Mouse (Mus musculus) layer of hippocampus, postnatal 10 days (tissue): Measurements from ENCODE around the gene Ankmy1. TPM values are rescaled to one million over a fixed set of nuclear protein-coding genes. Genes with fewer than 3 reads are reported as not detected.

Experiments
- DNase-seq, 2 experiments: peaks; one replicate each; pipeline ENCODE4 v3.0.0; 2021; ENCODE audit warnings: low spot score in 2 of 2
- total RNA-seq, 2 experiments: library from RNA; stranded (reverse); gene quantifications; 2 replicates each; pipeline ENCODE4 v1.2.3; 2021

Ankmy1 gene
- total RNA-seq, 2 experiments from 2014 or later = 0.21 TPM; not detected in 1

DNA sequence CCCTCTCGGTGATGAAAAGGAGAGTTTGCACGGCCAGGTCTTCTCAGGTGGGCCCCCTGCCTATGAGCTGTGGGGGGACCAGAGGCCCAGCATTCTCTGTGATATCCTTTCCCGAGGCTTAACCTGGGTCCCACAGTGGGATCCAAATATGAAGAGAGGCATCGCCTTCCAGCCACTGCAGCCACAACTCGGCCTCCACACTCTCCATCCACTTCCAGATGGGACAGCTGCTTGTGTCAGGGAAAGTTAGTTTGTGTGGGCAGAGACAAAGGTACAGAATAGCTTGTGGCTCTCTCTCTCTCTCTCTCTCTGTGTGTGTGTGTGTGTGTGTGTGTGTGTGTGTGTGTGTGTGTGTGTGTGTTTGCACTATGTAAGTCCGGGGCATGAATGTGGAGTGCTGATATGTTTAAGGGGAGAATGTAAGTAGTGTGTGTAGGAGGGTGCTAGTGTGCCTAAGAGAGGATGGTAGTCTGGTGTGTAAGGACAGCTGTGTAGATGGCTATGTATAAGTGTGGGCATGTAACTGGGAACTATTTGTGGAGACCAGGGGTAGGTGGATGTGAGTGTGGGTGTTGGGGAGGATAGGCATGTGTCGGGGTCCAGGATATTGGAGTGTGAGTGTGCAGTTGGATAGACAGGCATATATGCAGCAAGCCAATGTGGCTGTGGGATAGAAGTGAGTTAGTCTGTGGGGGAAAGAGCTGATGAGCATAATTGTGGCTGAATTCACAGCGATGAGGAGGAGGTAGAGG lies 27.2 kb downstream of the Ankmy1 start:
- DNase-seq = no peak

DNA sequence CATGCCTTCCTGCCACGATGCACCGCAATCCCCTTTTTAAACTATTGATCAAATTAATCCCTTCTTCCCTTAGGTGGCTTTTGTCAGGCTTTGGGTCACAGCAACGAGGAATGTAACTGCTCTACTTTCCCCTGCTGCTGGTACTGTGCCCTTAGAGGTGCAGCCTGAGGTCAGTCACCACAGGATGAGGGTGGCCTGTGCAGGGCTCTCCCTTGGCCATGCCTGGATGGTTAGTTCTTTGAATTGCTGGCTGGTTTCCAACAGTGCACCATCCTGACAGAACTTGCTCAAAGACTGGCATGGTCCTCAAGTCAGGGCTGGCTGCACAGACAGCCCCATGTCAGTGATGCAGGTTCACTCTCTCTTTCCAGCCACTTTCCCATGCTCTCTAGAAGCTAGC lies 28.7 kb downstream of the Ankmy1 start:
- no peak for DNase-seq

DNA sequence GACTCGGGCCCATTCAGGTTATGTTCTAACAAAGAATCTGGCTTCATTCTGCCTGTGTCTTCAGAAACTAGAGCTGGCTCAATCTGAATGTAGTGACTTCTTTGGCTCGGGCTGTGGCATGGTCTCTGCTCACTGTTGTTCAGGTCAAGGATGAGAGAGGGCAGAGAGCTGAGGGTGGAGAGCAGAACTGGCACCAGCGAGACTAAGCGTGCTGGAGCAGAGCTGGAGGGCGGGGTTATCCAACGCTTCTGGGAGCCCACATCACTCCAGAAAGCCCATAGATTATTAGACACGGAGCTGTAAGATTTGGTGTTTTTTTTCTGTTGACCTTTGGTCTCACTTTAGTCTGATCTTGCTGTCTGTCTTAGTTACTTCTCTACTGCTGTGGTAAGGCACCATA lies 30.0 kb downstream of the Ankmy1 start:
- no peak for DNase-seq

DNA sequence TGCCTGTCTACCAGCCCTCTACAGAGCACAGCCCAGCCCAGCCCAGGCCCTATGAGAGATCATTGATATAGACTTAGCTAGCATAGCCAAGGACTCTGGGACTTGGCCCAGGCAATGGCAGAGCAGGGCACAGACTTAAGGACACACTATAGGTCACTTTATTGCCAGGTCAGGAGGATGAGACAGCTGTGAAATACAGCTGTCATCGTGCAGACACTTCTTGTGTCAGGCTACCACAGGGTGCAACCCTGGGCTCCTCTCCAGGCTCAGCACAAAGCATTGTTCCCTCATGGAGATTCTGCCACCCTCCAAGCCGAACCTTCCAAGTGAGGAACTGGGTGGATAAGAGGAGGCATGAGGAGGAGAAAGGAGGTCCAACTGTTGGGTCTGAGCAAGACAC lies 32.7 kb downstream of the Ankmy1 start:
- no peak for DNase-seq

DNA sequence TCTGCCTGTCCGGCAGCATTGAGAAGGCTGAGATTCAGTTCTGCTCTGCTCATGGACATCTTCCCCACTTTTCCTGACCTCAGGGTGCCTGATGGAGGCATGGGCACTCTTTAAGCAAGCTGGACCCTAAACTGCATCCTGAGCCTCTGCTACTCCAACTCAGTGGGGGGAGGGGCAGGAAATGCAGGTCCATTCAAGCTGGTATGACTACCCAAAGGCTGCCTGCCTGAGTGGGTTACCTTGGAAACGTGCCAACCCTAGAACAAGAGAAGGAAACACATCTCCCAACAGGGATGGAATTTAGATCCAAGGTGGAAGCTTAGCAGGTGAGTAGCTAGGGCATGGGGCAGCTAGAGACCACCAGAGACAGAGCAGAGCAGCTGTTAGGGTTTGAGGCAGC lies 36.5 kb downstream of the Ankmy1 start:
- no peak for DNase-seq

DNA sequence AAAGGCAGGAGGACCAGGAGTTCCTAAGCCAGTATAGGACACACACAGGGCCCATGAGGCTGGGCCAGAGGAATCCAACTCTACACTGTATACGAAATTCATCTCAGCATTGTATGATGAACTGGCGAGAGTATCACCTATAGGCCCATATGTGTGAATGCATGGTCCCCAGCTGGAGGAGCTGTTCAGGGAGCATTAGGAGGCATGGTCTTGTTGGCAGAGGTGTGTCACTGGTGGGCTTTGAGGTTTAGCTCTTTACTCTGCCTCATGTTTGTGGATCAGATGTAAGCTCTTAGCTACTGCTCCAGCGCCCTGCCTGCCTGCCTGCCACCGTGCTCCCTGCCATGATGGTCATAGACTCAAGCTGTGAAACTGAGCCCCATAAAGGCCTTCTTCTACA lies 39.4 kb downstream of the Ankmy1 start:
- DNase-seq = no peak

DNA sequence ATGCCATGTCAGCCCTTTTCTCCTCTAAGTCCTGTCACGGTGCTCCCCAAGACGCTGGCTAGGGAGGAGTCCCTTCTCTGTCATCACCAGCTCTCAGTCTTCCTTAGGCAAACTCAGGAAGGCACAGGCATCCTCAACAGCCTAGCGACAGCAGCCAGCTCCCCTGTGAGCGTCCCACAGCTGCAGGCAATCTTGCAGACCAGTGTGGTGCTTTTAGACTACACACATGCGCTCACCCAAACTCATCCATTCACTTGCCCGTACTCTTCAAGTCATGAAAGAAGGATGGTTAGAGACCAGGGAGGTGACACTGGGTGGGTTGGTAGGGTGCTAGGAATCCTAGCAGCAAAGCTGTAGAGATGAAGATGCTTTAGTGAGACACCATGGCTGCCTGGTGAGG lies 41.2 kb downstream of the Ankmy1 start:
- no peak for DNase-seq

DNA sequence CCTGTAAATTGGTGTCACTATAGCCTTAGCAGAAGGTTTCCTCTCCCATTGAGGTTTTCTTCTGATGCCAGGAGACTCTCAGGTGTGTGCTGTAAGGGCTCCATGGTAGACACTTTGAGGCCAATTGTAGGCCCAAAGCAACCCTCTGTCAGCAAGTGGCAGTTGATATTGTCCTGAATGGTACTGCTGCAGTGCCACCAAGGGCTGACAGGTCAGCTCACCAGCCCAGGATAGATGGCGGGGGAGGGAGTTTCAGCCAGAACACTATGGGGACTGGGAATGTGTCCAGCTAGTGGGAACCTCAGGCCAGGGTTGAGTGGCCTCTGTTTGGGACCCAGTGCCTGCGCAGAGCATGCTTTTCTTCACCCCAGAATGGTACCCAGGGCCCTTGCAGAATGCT lies 50.3 kb downstream of the Ankmy1 start:
- DNase-seq = no peak

DNA sequence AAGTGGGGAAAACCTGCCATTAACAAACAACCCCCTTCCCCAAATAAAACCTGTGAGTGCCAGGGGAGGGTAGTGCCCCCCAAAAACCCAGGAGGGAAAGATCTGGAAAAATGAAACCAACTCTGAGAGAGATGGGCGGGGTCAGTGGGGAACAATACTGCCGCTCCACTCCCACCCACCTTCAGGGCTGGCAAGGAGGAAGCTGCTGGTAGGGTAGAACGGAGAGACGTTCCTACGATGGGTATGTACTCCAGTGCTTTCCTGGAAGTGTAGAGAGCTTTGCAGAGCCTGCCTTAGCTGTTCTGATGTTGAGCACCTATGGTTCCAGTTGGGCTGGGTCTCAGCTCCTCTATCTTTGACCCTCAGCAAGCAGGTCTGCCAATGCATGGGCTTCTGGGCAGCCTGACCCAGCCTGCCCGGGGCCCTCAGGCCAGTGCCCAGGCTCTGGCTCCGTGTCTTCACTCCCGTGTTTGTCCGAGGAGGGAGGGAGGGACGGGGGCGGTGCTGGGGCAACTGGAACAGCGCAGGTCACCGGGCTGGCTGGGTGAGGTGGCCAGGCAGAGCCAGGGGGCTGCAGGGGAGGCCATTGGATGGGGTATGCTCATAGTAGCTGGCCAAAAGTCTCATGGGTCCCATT lies 52.6 kb downstream of the Ankmy1 start:
- no peak for DNase-seq

DNA sequence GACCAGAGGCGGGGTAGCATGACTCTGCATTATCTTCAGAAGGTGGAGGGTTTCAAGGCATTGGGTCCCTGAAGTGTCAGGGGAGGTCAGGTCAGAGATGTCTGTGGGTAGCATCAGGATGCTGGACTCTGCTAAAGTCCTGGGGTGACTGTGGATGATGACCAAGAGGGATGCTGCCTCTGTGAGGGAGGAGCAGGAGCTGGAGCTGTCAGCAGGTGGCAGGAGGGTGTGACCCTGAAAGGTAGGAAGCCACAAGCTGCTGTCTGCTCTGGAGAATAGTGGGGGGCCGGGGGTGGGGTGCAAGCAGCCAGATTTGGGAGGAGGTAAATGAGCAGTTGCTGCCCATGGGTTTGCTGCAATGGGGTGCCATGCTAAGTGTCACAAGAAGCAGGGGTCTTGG lies 53.2 kb downstream of the Ankmy1 start:
- DNase-seq = no peak

DNA sequence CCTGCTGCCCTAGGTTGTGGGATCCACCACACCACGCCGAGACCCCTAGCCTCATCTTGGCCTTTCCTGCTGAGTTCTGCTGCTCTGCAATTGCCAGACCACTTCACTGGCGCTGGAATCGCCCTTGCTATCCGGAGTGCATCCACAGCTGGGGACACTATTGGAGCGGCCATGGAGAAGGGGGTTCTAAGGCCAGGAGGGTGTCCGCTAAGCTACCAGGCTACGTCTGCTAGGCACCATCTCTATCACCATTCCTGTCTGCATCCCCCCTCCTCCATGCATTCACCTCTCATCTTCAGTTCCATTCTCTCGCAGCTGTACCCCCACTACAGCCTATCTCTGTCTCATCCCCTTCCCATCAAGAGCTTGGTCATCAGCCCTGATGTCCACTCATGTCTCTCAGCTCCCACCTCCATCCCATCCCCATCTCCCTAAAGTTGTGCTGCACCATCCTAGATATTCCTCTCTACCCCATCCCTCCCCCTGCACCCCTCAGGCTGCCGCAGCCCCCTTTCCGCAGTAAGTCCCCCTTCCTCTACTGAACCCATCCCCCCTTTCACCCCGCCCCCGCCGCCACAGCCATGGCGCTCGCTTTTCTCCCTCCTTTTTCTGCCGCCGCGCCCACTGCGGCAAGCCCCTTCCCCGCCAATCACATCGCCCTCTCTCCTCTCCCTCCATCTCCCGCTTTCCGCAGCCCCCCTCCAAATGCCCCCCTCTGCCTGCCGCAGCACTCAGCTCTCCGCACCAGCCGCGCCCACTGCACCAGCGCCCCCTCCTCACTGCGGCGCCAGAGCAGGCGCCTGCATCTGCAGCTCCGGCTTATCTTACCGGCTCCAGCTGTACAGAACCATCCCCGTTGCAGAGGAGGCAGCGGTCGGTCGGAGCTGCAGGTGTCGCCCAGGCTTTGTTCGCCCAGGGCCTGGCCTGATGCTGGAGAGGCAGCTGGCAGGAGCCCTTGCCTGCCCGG lies 54.5 kb downstream of the Ankmy1 start:
- DNase-seq = peak; percentile 60 to 72

DNA sequence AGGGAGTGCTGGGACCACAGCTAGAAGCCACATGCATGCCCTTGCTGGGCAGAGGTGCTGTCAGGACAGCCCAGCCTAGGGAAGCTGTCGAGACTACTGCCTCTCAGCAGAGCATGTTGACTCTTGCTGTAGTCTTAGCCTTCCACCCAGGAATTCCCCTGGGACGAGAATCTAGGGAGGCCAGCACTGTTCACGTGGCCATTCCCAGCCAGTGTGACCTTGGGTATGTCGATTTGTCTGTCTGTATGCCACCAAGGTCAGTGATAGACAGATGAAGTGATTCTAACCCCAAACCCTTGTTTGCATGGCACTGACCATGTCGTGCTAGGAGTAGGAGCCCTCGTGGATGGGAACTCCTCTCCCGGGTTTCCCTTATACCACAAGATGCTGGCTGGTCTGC lies 56.8 kb downstream of the Ankmy1 start:
- DNase-seq = no peak

DNA sequence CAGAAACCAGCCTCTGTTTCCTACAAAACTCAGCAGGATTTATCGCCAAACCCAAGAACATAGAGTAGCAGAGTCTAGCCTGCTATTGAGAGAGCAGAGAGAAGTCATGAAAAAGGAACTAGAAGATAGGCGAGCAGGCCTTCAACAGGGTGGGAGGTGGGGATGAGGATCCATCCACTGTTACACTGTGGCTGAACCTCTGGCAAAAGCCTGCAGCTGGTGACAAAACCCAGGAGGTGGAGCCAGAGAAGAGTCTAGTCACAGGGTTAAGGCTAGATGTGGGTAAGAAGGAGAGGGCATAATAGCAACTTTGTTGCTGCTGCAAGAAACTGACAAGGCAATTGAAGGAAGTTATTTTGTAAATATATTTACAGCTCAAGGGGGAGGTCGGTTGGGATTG lies 61.3 kb downstream of the Ankmy1 start:
- no peak for DNase-seq

DNA sequence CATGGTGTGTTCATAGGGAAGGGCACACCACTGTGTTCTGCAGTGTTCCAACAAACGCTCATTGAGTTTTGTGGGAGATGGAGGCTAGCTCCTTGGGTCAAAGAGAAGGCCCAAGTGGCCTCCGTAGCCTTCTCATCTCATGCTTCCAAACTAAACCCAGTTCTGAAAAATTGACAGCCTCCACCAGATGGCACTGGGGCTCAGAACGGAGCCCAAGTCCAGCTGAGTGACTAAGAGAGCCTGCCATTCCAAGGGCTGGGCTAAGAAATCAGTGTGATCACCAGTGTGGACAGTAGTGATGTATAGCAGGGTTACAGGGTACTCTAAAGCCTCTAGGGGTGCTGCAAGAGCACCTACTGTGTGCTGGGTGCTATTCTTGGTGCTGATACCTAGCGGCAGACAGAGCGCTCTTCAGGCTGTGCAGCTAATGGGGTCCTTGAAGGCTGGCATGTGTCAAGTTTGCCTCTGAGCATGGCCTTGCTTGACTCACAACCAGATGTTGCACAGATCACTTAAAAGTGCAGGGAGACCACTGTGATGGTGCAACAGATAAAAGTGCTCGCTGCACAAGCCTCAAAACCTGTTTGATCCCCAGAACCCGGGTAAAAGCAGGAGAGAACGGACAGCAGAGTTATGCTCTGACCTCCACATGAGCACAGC lies 62.3 kb downstream of the Ankmy1 start:
- peak in 1 of 2 experiments; percentile 50 for DNase-seq

DNA sequence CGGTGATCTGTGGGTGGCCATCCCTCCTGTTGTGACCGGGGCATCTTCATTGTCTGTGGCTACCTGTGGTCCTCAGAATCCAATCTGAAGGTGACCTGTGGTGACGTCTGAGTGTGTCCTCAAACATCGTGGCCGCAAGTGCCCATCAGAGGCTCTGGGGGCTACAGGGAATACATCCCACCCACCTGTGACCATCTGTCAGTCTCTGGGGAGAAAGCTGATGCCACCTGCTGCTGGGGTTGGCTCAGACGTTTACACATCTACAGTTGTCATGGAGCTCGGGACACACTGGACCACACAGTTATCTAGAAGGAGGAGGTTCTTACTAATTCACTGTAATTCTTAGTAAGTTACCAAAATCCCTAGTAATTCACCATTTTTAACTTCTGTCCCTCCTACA lies 63.5 kb downstream of the Ankmy1 start:
- no peak for DNase-seq

DNA sequence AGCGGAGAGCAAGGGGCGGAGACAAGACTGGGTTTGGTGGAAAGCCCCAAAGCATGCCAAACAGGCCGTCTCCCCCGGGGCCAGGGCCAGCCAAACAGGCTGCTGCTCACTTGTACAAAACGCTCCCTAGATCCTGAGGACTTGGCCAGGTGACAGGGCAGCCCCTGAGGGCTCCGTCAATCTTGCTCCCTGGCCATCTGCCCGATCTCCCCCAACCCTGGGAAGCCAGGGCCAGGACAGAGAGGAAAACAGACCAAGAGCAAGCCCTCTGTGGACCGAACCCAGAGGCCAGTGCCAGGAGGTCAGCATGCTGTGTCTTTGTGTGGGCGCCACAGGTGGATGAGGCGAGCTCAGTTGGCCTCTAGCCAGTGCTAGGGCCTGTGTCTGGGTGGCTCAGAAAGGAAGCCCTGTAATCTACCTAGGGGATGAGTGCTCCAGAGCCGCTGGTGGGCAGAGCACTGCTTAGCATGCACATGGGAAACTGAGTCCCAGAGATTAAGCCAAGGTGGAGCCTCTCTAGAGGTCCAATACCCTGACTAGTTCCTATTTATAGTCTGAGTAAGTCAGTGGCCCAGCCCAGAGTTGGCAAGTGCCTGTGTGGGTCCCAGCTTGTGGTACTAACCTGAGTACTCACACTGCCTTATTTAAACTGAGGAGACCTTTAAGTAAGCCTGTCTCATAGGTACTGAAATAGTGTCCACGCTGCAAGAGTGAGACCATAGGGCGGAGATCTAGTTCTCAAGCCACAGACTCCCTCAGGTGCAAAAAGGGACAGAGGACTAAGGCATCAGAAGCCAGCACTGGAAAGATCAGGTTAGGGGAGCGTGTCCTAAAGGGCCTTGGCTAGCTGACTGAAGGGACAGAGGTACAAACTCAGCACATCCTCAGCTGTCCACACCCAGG lies 64.5 kb downstream of the Ankmy1 start:
- DNase-seq = peak; percentile 38 to 61

DNA sequence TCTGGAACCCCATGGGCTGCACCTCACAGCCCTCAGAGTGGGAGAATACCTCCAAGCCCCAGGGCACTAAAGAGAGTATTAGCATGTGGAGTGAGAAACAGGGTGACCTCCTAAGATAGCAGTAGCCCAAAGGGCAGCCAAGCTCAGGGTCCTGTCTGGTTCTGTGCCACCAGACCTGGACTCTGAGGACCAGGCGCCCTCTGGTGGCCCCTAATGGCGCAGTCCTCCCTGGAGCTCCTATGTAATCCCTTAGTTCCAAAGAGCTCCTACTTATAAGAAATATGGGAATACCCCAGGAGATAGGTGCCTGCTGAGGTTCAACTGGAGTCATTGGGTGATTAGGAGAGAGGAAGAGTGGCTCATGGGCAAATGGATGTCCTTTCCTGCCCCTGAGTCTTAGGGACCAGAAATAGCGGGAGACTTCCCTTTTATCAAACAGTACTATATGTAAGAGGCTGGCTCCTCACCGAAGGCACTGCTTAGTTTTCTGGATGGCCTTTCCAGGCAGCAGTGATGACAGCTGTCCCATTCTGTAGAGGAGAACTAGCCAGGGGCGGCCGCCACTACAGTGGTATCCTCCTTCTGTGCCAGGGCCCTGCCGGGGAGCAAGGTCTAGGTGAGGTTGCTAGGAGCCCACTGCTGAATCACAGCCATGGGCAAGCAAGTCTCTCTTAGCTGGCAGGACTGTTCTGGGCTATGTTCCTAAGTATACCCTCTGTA lies 68.6 kb downstream of the Ankmy1 start:
- peak; percentile 84 to 92 for DNase-seq

DNA sequence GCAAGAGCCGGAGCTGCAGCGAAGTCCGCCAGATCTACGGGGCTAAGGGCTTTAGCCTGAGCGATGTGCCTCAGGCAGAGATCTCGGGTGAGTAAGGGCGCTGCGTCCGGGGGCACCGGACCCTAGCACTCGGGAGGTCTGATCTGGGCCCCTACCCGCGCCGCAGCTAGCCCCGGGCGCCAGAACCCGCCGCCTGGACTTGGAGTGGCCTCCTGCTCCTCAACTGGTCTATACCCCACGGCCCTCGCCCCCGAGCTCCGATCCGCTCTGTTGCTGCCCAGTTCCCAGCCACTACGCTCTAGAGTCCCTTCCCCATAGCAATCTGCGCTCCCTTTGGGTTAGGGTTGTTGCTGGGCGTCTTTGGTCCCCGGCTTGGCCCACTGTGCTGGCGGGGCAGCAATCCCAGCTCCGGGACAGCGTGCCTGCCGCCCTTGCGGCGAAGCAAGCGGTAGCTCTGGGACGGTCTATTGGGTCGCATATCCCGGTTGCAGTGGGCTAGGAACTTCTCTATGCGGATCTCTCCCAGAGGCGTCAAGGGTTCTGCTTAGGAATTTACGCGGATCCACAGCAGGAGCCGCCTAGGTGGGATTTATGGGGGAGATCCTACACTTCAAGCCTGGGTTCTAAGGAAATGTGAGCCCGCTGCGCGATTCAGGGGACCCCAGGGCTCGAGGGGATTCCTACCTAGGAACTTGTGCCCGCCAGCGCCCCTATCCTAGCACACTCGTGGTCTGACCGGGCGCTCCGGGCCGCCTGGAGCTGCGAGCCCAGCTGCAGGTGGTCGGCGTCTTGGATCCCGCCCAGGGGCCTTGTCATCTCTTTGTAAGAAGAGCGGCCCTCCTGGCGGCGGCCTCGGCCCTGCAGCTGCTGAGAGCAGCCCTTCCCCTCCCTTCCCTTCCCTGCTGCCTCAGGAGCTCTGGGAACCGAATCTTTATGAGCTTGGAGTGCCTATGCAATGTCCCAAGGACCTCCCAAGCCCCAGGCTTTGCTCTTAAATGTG lies 70.4 kb downstream of the Ankmy1 start:
- DNase-seq = peak; percentile 64 to 79
